Mouse (Mus musculus) lung, postnatal 10 days (tissue): ENCODE measurements around the gene Vps35l.
A peak's percentile ranks its signal among the peaks of the same experiment; 100 is the strongest.

Experiments used
- DNase-seq: peaks from one replicate; pipeline ENCODE4 v3.0.0; 2021

Vps35l gene

DNA sequence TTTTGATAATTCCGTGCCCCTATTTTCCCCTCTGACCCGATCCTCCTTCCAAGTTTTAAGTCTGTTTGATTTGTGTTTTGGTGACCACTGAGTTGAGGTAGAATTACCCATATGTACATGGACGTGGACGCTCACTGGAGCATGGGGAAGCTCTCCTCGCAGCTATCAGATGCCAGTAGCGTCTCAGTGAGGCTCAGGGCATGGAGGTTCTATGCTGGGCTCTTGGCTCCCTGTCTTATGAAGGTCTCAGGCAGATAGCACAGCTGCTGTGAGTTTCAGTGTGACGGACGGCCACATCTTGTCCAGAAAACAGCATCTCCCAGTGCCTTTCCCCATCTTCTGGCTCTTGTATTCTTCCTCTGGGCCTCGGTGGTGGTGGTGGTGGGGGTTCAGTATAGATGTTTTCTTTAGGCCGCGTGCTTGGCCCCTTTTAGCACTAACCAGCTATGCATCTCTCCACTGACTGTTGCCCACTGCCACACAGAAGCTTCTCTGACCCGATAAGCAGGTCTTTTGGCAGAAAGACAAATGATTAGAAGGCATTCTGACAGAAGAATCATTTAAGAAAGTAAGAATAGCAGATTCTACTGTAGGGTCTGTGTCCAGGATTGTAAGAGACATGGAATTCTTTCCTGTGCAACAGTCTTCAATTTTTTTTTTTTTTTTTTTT, 82.0 kb downstream of the Vps35l start:
- no peak for DNase-seq

GRCm38 (mm10) chr7:118824451-118824850, 84.4 kb downstream of the Vps35l start:
- no peak for DNase-seq

DNA sequence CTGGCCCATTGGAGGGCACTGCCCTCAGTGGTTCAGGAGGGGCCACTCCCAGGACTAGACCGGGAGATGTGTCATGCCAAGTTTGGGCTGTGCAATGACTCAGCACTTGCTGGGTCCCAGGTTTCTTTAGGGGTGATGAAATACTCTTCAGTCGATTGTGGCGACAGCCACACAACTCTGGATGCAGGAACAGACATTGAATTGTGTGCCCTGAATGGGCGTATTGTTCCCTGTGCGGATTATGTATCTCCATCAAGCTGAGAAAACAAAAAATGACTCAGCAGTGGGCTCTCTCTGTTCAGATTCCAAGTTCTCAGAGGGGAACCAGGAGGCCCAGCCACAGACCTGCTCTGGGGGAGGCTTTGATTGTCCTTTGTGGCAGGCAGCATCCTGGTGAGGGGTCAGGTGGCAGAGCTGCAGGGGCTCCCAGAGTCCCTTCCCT, 88.0 kb downstream of the Vps35l start:
- no peak for DNase-seq

DNA sequence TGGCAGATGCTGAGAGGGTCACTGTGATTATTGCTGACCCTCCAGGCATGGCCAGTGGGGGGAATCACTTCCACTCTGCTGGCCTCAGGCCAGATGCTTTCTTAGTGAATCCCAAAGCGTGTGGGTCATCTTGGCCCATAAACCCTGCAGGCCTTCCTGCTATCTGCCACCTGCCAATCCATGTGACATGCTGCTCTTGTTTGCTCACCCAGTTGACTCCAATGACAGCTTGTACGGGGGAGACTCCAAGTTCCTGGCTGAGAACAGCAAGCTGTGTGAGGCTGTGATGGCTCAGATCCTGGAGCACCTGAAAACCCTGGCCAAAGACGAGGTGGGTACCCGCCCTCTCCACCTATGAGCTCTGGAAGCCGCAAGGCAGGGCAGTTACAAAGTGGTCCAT, 97.9 kb downstream of the Vps35l start:
- no peak for DNase-seq

- DNase-seq: no peak
Observed at GRCm38 (mm10) chr7:118841030-118841745, 101.2 kb downstream of the Vps35l start.

GRCm38 (mm10) chr7:118841796-118842195, 101.8 kb downstream of the Vps35l start:
- no peak for DNase-seq

DNA sequence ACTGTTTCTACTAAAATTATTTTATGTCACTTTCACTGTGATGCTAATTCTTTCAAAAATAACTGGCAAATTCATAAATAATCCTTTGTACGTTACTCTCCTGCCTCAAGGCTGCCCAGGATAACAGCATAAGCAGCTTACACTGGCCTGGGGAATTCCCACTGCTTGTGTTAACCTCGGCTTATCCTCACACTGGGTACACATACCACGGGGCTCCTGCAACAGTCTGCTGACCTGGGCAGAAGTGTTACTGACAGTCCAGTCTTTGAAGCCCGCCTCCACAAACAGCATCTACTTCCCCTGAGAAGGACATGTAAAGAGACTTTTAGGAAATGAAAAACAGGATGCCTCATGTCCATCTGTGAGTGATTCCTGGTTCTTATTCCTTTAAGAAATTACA, 102.9 kb downstream of the Vps35l start:
- no peak for DNase-seq

DNA sequence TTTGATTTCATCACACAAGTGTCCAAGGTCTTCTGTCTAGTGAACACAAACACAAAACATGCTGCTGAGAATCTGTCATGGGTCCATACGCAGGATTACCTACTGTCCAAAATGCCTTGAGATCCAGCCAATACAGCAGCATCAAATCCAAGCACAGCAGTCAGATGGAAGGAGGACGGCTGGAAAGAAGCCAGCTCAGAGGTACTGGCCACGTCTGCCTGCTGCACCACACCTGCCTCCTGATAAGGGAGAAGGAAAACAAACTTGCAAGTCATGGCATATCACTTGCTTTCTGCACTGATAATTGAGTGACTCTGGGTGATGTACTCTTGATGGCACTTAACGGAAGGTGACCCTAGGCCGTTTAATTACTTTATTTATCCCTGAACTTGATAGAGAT, 105.1 kb downstream of the Vps35l start:
- no peak for DNase-seq

DNA sequence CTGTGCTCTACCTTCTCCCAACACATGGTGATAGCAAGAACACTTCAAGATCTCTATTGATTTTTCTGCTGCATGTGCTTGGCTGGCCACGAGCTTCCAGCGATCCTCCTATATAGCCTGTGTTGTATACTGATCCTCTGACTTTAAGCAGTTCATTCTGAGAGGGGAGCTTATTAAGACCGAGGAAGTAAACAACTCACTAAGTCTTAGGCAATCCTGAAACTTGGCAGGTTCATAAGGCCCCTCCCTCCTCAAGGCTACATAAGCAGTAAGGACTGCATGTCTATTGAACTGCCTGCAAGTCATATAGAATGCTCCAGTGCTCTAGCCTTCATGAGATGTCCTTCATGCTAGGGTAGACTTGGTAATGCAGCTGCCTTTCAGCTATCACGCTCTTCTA, 106.3 kb downstream of the Vps35l start:
- peak; percentile 33 for DNase-seq

- DNase-seq: peak; percentile 33
Observed at GRCm38 (mm10) chr7:118848796-118849195, 108.8 kb downstream of the Vps35l start.

DNA sequence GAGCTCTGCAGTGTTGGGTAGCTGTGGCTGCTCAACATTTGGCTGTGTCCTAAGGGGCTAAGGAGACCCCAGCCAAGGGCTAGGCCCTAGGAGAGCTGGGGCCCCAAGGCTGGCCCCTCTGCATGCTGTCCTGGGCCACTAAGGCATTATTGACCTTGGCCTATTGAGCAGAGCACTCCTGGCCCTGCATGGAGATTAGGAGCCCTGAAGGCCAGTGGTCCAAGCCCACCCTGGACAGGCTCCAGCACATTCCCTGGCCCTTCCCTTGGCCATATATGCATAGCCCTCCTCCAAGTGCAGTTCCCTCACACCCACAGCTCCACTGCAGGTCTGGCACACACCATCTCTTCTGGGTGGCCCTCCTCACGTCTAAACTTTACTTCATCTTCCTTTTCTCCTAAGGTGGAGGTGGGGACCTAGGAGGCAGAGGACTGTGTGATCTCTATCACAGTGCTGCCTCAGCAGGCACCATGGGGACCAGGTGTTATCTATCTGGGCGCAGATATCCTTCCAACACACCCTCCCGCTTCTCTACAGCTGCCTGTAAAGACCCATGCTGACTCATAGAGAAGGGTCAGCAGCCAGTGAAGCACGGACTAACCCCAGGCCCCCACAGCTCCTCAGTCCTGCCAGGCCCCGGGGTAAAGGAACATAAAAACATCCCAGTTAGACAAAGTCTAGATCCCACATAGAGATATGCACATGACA, 109.7 kb downstream of the Vps35l start:
- no peak for DNase-seq

- peak; percentile 41 for DNase-seq
Observed at GRCm38 (mm10) chr7:118850676-118851290, 110.8 kb downstream of the Vps35l start.

GRCm38 (mm10) chr7:118851571-118851970, 111.5 kb downstream of the Vps35l start:
- peak; percentile 20 for DNase-seq

DNA sequence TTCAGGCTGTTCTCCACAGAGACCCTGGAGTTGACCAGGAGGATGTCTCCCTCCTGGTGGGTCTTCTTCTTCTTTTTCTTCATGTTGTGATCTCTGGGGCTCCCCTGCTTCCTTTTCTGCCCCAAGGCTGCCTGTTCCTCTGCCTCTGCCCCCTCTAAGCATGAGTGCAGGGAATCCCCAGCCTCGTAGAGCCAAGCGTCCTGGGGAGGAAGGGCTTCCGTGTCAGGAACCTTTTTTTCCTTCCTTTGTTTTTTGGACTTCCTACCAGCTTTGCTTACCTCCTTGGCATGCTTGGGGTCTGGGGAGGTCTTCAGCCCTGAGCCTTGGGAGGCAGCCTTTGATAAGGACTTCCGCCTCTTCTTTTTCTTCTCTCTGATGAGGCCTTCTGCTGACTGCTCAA, 112.6 kb downstream of the Vps35l start:
- no peak for DNase-seq

- no peak for DNase-seq
Observed at GRCm38 (mm10) chr7:118854606-118855005, 114.6 kb downstream of the Vps35l start.

GRCm38 (mm10) chr7:118855171-118855876, 115.3 kb downstream of the Vps35l start, which contains the start of gene Iqck:
Iqck (plus strand) TSS chr7:118855752.
- peak; percentile 95 for DNase-seq

DNA sequence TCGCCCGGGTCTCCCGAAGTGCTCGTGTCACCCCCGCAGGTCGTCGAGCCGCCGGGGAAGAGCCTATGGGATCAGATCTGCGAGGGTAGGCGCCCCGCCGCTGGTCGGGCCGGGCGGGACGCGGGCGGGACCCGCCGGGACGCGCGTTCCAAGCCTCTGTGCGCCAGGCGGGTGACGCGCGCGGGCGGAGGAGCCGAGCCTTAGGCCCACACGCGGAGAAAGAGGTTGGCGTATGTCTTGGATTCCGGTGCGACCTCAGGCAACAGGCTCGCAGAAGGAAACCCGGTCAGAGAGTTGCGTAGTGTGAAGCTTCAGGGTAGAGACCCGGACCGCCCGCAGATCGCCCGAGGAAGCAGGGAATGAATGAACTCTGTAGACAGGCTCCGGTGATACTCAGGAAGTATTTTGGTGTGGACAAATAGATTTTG, 115.9 kb downstream of the Vps35l start, which contains the start of gene Knop1:
Knop1 (minus strand) TSS at position 378 of the 428 bp plus-strand sequence.
- no peak for DNase-seq

GRCm38 (mm10) chr7:118858640-118859039, 118.6 kb downstream of the Vps35l start:
- no peak for DNase-seq

- no peak for DNase-seq
Observed at GRCm38 (mm10) chr7:118865362-118865761, 125.3 kb downstream of the Vps35l start.

DNA sequence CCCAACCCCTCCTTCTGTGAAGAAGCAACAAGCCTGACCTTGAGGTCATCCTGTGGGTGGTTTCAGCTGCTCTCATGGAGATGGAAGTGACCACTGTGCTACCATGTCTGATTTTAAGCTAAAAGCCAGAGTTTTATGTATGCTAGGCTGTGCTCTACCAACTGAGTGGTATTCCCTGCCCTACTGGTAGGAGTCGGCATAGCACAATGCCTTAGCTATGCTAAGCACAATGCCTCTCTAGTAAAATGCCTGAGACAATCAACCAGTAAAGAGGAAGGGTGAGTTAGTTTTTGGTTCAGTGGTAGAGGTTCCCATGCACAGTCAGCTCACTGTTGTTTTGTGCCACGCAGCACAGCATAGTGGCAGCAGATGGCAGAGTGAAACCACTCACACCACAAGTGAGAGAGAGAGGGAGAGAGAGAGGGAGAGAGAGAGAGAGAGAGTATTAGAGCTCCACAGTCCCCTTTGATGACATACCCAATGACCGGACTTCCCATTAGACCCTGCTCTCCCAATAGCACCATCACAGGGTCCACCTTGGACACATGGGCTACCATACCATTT, 139.5 kb downstream of the Vps35l start:
- no peak for DNase-seq

- no peak for DNase-seq
Observed at GRCm38 (mm10) chr7:118883957-118884356, 143.9 kb downstream of the Vps35l start.

GRCm38 (mm10) chr7:118884969-118885368, 144.9 kb downstream of the Vps35l start:
- no peak for DNase-seq
